Mouse (Mus musculus): ENCODE measurements around the gene Pdpr.
"Not testable (repeated sequence)": the region's sequence is repeated elsewhere in the genome, so short reads cannot be mapped to it uniquely, and the experiment has no call there.

The Pdpr gene

GRCm38 (mm10) chr8:111093865-111094718, at the start of gene Pdpr:
Gene Pdpr, plus strand, starts transcription at chr8:111094630.
- in situ Hi-C loops (cut with MboI, MseI): loop anchor here (5.0 to 25.0 kb wide), 2 partner anchors 37 to 457 kb away; partner anchors contain the start of gene Exosc6

- in situ Hi-C loops (cut with MboI, MseI): loop anchor here (5.0 to 10.0 kb wide), 2 partner anchors 216 to 234 kb away; no protein-coding TSS in a partner anchor
These were observed 45.7 kb upstream of the Pdpr start for GRCm38 (mm10) chr8:111048694-111049093.

GRCm38 (mm10) chr8:111049106-111049505, 45.3 kb upstream of the Pdpr start:
- in situ Hi-C loops (cut with MboI, MseI): loop anchor here (5.0 to 10.0 kb wide), 2 partner anchors 217 to 234 kb away; no protein-coding TSS in a partner anchor

GRCm38 (mm10) chr8:111053827-111054518, 40.5 kb upstream of the Pdpr start:
- in situ Hi-C loops (cut with MboI, MseI): loop anchor here (5.0 kb wide), 1 partner anchor 72 kb away; no protein-coding TSS in a partner anchor

GRCm38 (mm10) chr8:111055031-111055634, 39.3 kb upstream of the Pdpr start:
- in situ Hi-C loops (cut with MboI, MseI): loop anchor here (5.0 kb wide), 1 partner anchor 37 kb away; the partner anchor contains the start of genes Clec18a and Pdpr

- in situ Hi-C loops (cut with MboI, MseI): loop anchor here (5.0 kb wide), 1 partner anchor 37 kb away; the partner anchor contains the start of genes Clec18a and Pdpr
These were observed 38.8 kb upstream of the Pdpr start for GRCm38 (mm10) chr8:111055661-111056060.

- in situ Hi-C loops (cut with MboI, MseI): loop anchor here (5.0 kb wide), 1 partner anchor 36 kb away; the partner anchor contains the start of genes Clec18a and Pdpr
These were observed 38.2 kb upstream of the Pdpr start, which contains the start of gene Exosc6 for GRCm38 (mm10) chr8:111056158-111056663. Gene Exosc6, plus strand, starts transcription at chr8:111056339.

GRCm38 (mm10) chr8:111056691-111057293, 37.6 kb upstream of the Pdpr start:
- in situ Hi-C loops (cut with MboI, MseI): loop anchor here (5.0 kb wide), 1 partner anchor 36 kb away; the partner anchor contains the start of genes Clec18a and Pdpr

GRCm38 (mm10) chr8:111058946-111059572, 35.4 kb upstream of the Pdpr start:
- in situ Hi-C loops (cut with MboI, MseI): loop anchor here (5.0 kb wide), 1 partner anchor 33 kb away; the partner anchor contains the start of genes Clec18a and Pdpr

GRCm38 (mm10) chr8:111061688-111062071, 32.8 kb upstream of the Pdpr start:
- in situ Hi-C loops (cut with MboI, MseI): no loop called here

GRCm38 (mm10) chr8:111062072-111062757, 32.2 kb upstream of the Pdpr start:
- in situ Hi-C loops (cut with MboI, MseI): no loop called here

- in situ Hi-C loops (cut with MboI, MseI): no loop called here
These were observed 31.5 kb upstream of the Pdpr start for GRCm38 (mm10) chr8:111062893-111063292.

- in situ Hi-C loops (cut with MboI, MseI): no loop called here
These were observed 28.1 kb upstream of the Pdpr start for GRCm38 (mm10) chr8:111066308-111066707.

- in situ Hi-C loops (cut with MboI, MseI): no loop called here
These were observed 27.0 kb upstream of the Pdpr start for GRCm38 (mm10) chr8:111067439-111067838.

GRCm38 (mm10) chr8:111068660-111069059, 25.8 kb upstream of the Pdpr start:
- in situ Hi-C loops (cut with MboI, MseI): not testable (repeated sequence)

GRCm38 (mm10) chr8:111075926-111076325, 18.5 kb upstream of the Pdpr start:
- in situ Hi-C loops (cut with MboI, MseI): loop anchor here (25.0 kb wide), 1 partner anchor 439 kb away; no protein-coding TSS in a partner anchor

- in situ Hi-C loops (cut with MboI, MseI): loop anchor here (25.0 kb wide), 1 partner anchor 442 kb away; no protein-coding TSS in a partner anchor
These were observed 15.0 kb upstream of the Pdpr start for GRCm38 (mm10) chr8:111079461-111079860.

GRCm38 (mm10) chr8:111079861-111080271, 14.6 kb upstream of the Pdpr start:
- in situ Hi-C loops (cut with MboI, MseI): loop anchor here (25.0 kb wide), 1 partner anchor 443 kb away; no protein-coding TSS in a partner anchor

GRCm38 (mm10) chr8:111081580-111082258, 12.7 kb upstream of the Pdpr start:
- in situ Hi-C loops (cut with MboI, MseI): loop anchor here (25.0 kb wide), 1 partner anchor 444 kb away; no protein-coding TSS in a partner anchor
